Mouse (Mus musculus) lung, postnatal 0 days (tissue): Measurements from ENCODE around the gene Zcchc14.

ENCODE experiments used
- CTCF ChIP-seq: IDR thresholded peaks from 2 replicates; pipeline ENCODE4 v1.5.1; 2016; ENCODE audit warnings: antibody characterized with exemption, mild to moderate bottlenecking
- EP300 ChIP-seq: IDR thresholded peaks from 2 replicates; pipeline ENCODE4 v1.6.1; 2016; ENCODE audit warnings: antibody characterized with exemption, mild to moderate bottlenecking, control low read depth

- TF ChIP-seq CTCF = peak; percentile 54
- no peak for TF ChIP-seq EP300
Observed at GRCm38 (mm10) chr8:121631645-121632071, 21.0 kb downstream of the Zcchc14 start.
